In the genomic region with DNA sequence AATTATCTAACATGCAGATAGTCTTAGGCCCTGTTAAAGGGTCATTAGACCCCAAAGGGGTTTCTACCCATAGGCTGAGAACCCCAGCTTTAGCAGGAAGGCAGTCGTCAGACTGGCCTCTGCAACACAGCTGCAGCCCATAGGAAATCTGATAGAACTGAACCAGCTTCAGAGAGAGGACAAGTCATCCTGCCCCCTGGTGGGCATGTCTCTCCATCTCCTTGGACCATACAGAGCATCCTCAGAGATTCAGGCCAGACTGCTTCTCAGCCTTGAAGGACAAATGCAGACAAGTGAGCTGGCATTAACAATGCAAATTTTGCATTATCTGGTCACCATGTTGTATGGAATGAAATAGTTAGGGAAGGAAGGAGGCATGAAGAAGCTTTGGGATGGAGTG, we compare ENCODE assay signal across 9 mouse cellular contexts. TPM values are rescaled to one million over a fixed set of nuclear protein-coding genes. Genes with fewer than 3 reads are reported as not detected.
A peak's percentile ranks its signal among the peaks of the same experiment; 100 is the strongest.
DNase-seq lines count a peak whose midpoint lies in the region; ATAC-seq lines count a peak whose summit lies in the region.
"Had no signal": no experiment of that assay in that cellular context is flagged by ENCODE, and none has a peak within 500 bp of the region (broad histone marks: within the 10 kb centered on the region; RNA-seq: fewer than 3 reads in every experiment).

No protein-coding gene starts in this region.

- H3K4me2 ChIP-seq in hindbrain, embryonic 16.5 days (ENCODE audit: low read length), result no peak overlapping the region
- H3K4me2 ChIP-seq in neural tube, embryonic 15.5 days, result no peak overlapping the region
- H3K4me2 ChIP-seq in neural tube, embryonic 11.5 days (ENCODE audit: low read depth), result no peak overlapping the region
- H3K4me2 ChIP-seq: limb, embryonic 15.5 days had no signal

- no peaks in the 10 kb centered on the region for H3K27me3 ChIP-seq in hindbrain, embryonic 10.5 days (ENCODE audit: insufficient read depth, poor library complexity, severe bottlenecking)
- no peaks in the 10 kb centered on the region for H3K27me3 ChIP-seq in hindbrain, embryonic 16.5 days (replicated peaks; ENCODE audit: control insufficient read depth, insufficient read depth, low read length)
- no peaks in the 10 kb centered on the region for H3K27me3 ChIP-seq in neural tube, embryonic 15.5 days (replicated peaks)
- no peaks in the 10 kb centered on the region for H3K27me3 ChIP-seq in neural tube, embryonic 11.5 days (ENCODE audit: control insufficient read depth, insufficient read depth, low read length)
- H3K27me3 ChIP-seq: limb, embryonic 15.5 days had no signal

- ATAC-seq in hindbrain, embryonic 16.5 days, result no peak
- no peak for ATAC-seq in neural tube, embryonic 15.5 days (ENCODE audit: low FRiP score)
- ATAC-seq in neural tube, embryonic 11.5 days (ENCODE audit: insufficient read depth, low FRiP score, low TSS enrichment), result no peak

- DNase-seq in hindbrain, embryonic 10.5 days (ENCODE audit: low spot score), result peak; percentile 25
- DNase-seq in neural tube, embryonic 10.5 days (ENCODE audit: extremely low spot score, low spot score), result peak; percentile 42
- DNase-seq in brain, adult 2 months (ENCODE audit: low read depth, low spot score), result peak; percentile 67
- DNase-seq in neural tube, embryonic 11.5 days (ENCODE audit: low spot score), result peak; percentile 39
- no peak for DNase-seq in spleen, adult 12 weeks (ENCODE audit: low spot score)
- DNase-seq in layer of hippocampus, adult 9-11 months, result no peak

- no peak overlapping the region for H3K27ac ChIP-seq in hindbrain, embryonic 10.5 days
- no peak overlapping the region for H3K27ac ChIP-seq in hindbrain, embryonic 16.5 days (ENCODE audit: low read depth, low read length)
- no peak overlapping the region for H3K27ac ChIP-seq in neural tube, embryonic 15.5 days (replicated peaks)
- H3K27ac ChIP-seq in neural tube, embryonic 11.5 days (ENCODE audit: low read depth, low read length), result no peak overlapping the region
- H3K27ac ChIP-seq: limb, embryonic 15.5 days had no signal

- no peaks in the 10 kb centered on the region for H3K4me1 ChIP-seq in hindbrain, embryonic 10.5 days (replicated peaks)
- no peaks in the 10 kb centered on the region for H3K4me1 ChIP-seq in hindbrain, embryonic 16.5 days (ENCODE audit: control insufficient read depth, insufficient read depth, low read depth, low read length)
- no peaks in the 10 kb centered on the region for H3K4me1 ChIP-seq in neural tube, embryonic 15.5 days
- H3K4me1 ChIP-seq in neural tube, embryonic 11.5 days (ENCODE audit: control insufficient read depth, insufficient read depth, low read length), result no peaks in the 10 kb centered on the region
- H3K4me1 ChIP-seq: limb, embryonic 15.5 days had no signal

- no peaks in the 10 kb centered on the region for H3K36me3 ChIP-seq in hindbrain, embryonic 10.5 days
- no peaks in the 10 kb centered on the region for H3K36me3 ChIP-seq in hindbrain, embryonic 16.5 days (ENCODE audit: control insufficient read depth, insufficient read depth, low read length)
- H3K36me3 ChIP-seq in neural tube, embryonic 15.5 days, result no peaks in the 10 kb centered on the region
- no peaks in the 10 kb centered on the region for H3K36me3 ChIP-seq in neural tube, embryonic 11.5 days (ENCODE audit: control insufficient read depth, insufficient read depth, low read length)
- H3K36me3 ChIP-seq: limb, embryonic 15.5 days had no signal

- H3K9ac ChIP-seq in hindbrain, embryonic 16.5 days (ENCODE audit: low read depth, low read length), result no peak overlapping the region
- no peak overlapping the region for H3K9ac ChIP-seq in neural tube, embryonic 15.5 days (replicated peaks)
- H3K9ac ChIP-seq in neural tube, embryonic 11.5 days (ENCODE audit: low read length), result no peak overlapping the region
- H3K9ac ChIP-seq: limb, embryonic 15.5 days had no signal

- 60% methylated on average over 1 of the region's 1 CpGs for WGBS in hindbrain, embryonic 10.5 days
- 41% methylated on average over 1 of the region's 1 CpGs for whole genome bisulfite sequencing in hindbrain, embryonic 16.5 days
- WGBS in neural tube, embryonic 15.5 days, result 46% methylated on average over 1 of the region's 1 CpGs
- 50% methylated on average over 1 of the region's 1 CpGs for WGBS in neural tube, embryonic 11.5 days

- H3K4me3 ChIP-seq in hindbrain, embryonic 10.5 days, result no peak overlapping the region
- no peak overlapping the region for H3K4me3 ChIP-seq in hindbrain, embryonic 16.5 days (ENCODE audit: low read length)
- no peak overlapping the region for H3K4me3 ChIP-seq in neural tube, embryonic 15.5 days (replicated peaks)
- H3K4me3 ChIP-seq in neural tube, embryonic 11.5 days (ENCODE audit: low read depth, low read length), result no peak overlapping the region
- H3K4me3 ChIP-seq: limb, embryonic 15.5 days had no signal

- H3K9me3 ChIP-seq in hindbrain, embryonic 10.5 days, result no peaks in the 10 kb centered on the region
- no peaks in the 10 kb centered on the region for H3K9me3 ChIP-seq in hindbrain, embryonic 16.5 days (ENCODE audit: control insufficient read depth, low read length)
- H3K9me3 ChIP-seq in neural tube, embryonic 15.5 days (replicated peaks), result no peaks in the 10 kb centered on the region
- no peaks in the 10 kb centered on the region for H3K9me3 ChIP-seq in neural tube, embryonic 11.5 days (ENCODE audit: control insufficient read depth, low read length)
- H3K9me3 ChIP-seq: limb, embryonic 15.5 days had no signal

RNA-seq across cellular contexts. Expression of gene Nmur2, which starts 59.2 kb away (rescaled TPM):
- polyA plus RNA-seq in hindbrain, embryonic 10.5 days (2016; fragmentation: Nextera tagmentation; extraction: Ambion mirVana), result 0.05 TPM in 1 of 2 replicates, not detected in the other
- 0.63 and 0.69 TPM in 2 replicates for polyA plus RNA-seq in hindbrain, embryonic 16.5 days (2015; fragmentation: Nextera tagmentation; extraction: Ambion mirVana)
- polyA plus RNA-seq in neural tube, embryonic 15.5 days (2015; fragmentation: Nextera tagmentation; extraction: Ambion mirVana), result 0.31 and 0.38 TPM in 2 replicates
- not detected in 2 replicates for polyA plus RNA-seq in neural tube, embryonic 11.5 days (2014; fragmentation: Nextera tagmentation; extraction: Ambion mirVana)
- polyA plus RNA-seq: limb, embryonic 15.5 days had no signal

Comparison
In these comparisons a context has a peak if more than half of its experiments do, and no peak if none do; other contexts are left out.
1. DNase-seq: peak in hindbrain, embryonic 10.5 days (single experiment), neural tube, embryonic 10.5 days (single experiment), brain, adult 2 months (single experiment) and neural tube, embryonic 11.5 days (single experiment); none in spleen, adult 12 weeks (single experiment) and layer of hippocampus, adult 9-11 months (single experiment).